Mouse (Mus musculus): ENCODE measurements around the gene Sac3d1. TPM values are rescaled to one million over a fixed set of nuclear protein-coding genes. Genes with fewer than 3 reads are reported as not detected.

Sac3d1 gene
- total and polyA plus RNA-seq, 3 experiments = 44.4 to 49.3 TPM; not detected in 1

- H3K27me3 ChIP-seq (ENCODE audit: control insufficient read depth in 1 of 2, insufficient read depth in 2 of 2, low read length in 2 of 2) = no peaks in the 10 kb centered on the region
- H3K27ac ChIP-seq (ENCODE audit: control insufficient read depth, low read depth, low read length) = no peak overlapping the region
- peaks cover 12% of the 10 kb centered on the region for H3K79me2 ChIP-seq (ENCODE audit: control insufficient read depth, insufficient read depth, low read length, poor library complexity)
- peaks cover 0 to 13% of the 10 kb centered on the region in 2 experiments; a peak in 3 of 4 replicates for H3K4me1 ChIP-seq (ENCODE audit: control insufficient read depth in 1 of 2, insufficient read depth in 2 of 2, low read length in 2 of 2)
- no peaks in the 10 kb centered on the region for H3K9me3 ChIP-seq (replicated peaks; ENCODE audit: insufficient read depth, low read length)
- no peak for TF ChIP-seq MAX (IDR thresholded peaks at IDR 0.05; ENCODE audit: low read length)
- TF ChIP-seq JUND (IDR thresholded peaks at IDR 0.05; ENCODE audit: low read depth, low read length) = no peak
- TF ChIP-seq ELF1 (IDR thresholded peaks at IDR 0.05; ENCODE audit: low read depth, low read length) = 0 out of 2 replicates have a peak, but pooled peaks have one; percentile 18
- TF ChIP-seq BHLHE40 (IDR thresholded peaks at IDR 0.05; ENCODE audit: borderline replicate concordance, low read depth, low read length) = 0 out of 2 replicates have a peak, but pooled peaks have one; percentile 9
- no peak for TF ChIP-seq USF2 (IDR thresholded peaks at IDR 0.05; ENCODE audit: borderline replicate concordance in 1 of 2, insufficient read depth in 1 of 2, low read depth in 1 of 2, low read length in 2 of 2)
- no peak for TF ChIP-seq TAL1 (IDR thresholded peaks at IDR 0.05; ENCODE audit: low read length)
- TF ChIP-seq POLR2AphosphoS5 (IDR thresholded peaks at IDR 0.05; ENCODE audit: borderline replicate concordance, low read depth, low read length) = no peak
- no peak for DNase-seq (ENCODE audit: low read depth, low spot score)
- peak overlapping the region; percentile 40 to 49; a peak in 3 of 4 replicates for H3K4me3 ChIP-seq (ENCODE audit: control insufficient read depth in 1 of 2, insufficient read depth in 1 of 2, low read depth in 2 of 2, low read length in 2 of 2)
- H3K9ac ChIP-seq (ENCODE audit: control insufficient read depth, low read depth, low read length, poor library complexity, severe bottlenecking) = peak overlapping the region; percentile 75
- H3K36me3 ChIP-seq (ENCODE audit: control insufficient read depth in 1 of 2, insufficient read depth in 2 of 2, low read length in 2 of 2) = peaks cover 0 to 6% of the 10 kb centered on the region in 2 experiments; a peak in 1 of 4 replicates
Observed at GRCm38 (mm10) chr19:6066571-6066970, 51.9 kb downstream of the Sac3d1 start.

Other genes with a start within 250 kb of the Sac3d1 start
Only the 30 nearest of the 32 such genes appear.
- 20.7 and 23.5 TPM in 2 replicates for gene Slc25a45, start 240.8 kb downstream of the Sac3d1 start, total RNA-seq (2012; rRNA removed)
- 10 to 100 TPM in 1 of 2 experiments, not detected in 1; 30.7 TPM for gene Slc25a45, start 240.8 kb downstream of the Sac3d1 start, polyA plus RNA-seq (2012; ENCODE audit: insufficient read depth in 1 of 2, insufficient read length in 2 of 2, low read depth in 1 of 2, low replicate concordance in 2 of 2, missing spikeins in 1 of 2)
- gene Tigd3, start 224.5 kb downstream of the Sac3d1 start, total RNA-seq (2012; rRNA removed) = 1.9 and 2.1 TPM in 2 replicates
- 1 to 10 TPM in 1 of 2 experiments, not detected in 1; 2.2 TPM for gene Tigd3, start 224.5 kb downstream of the Sac3d1 start, polyA plus RNA-seq (2012; ENCODE audit: insufficient read depth in 1 of 2, insufficient read length in 2 of 2, low read depth in 1 of 2, low replicate concordance in 2 of 2, missing spikeins in 1 of 2)
- gene Dpf2, start 205.6 kb downstream of the Sac3d1 start, total RNA-seq (2012; rRNA removed) = 45.7 and 58.6 TPM in 2 replicates
- 100 to 1,000 TPM; 133 to 166 TPM for gene Dpf2, start 205.6 kb downstream of the Sac3d1 start, polyA plus RNA-seq (2012; ENCODE audit: insufficient read depth in 1 of 2, insufficient read length in 2 of 2, low read depth in 1 of 2, low replicate concordance in 2 of 2, missing spikeins in 1 of 2)
- 0.75 and 1.1 TPM in 2 replicates for gene Cdc42ep2, start 193.8 kb downstream of the Sac3d1 start, total RNA-seq (2012; rRNA removed)
- 1 to 10 TPM in 1 of 2 experiments, not detected in 1; 1.7 TPM for gene Cdc42ep2, start 193.8 kb downstream of the Sac3d1 start, polyA plus RNA-seq (2012; ENCODE audit: insufficient read depth in 1 of 2, insufficient read length in 2 of 2, low read depth in 1 of 2, low replicate concordance in 2 of 2, missing spikeins in 1 of 2)
- 75.3 and 77.3 TPM in 2 replicates for gene Pola2, start 154.4 kb downstream of the Sac3d1 start, total RNA-seq (2012; rRNA removed)
- 100 to 1,000 TPM in 1 of 2 experiments, 10 to 100 TPM in 1; 99.4 to 126 TPM for gene Pola2, start 154.4 kb downstream of the Sac3d1 start, polyA plus RNA-seq (2012; ENCODE audit: insufficient read depth in 1 of 2, insufficient read length in 2 of 2, low read depth in 1 of 2, low replicate concordance in 2 of 2, missing spikeins in 1 of 2)
- not detected in 2 replicates for gene Slc22a20, start 132.5 kb downstream of the Sac3d1 start, total RNA-seq (2012; rRNA removed)
- not detected for gene Slc22a20, start 132.5 kb downstream of the Sac3d1 start, polyA plus RNA-seq (2012; ENCODE audit: insufficient read depth in 1 of 2, insufficient read length in 2 of 2, low read depth in 1 of 2, low replicate concordance in 2 of 2, missing spikeins in 1 of 2)
- gene Capn1, start 102.8 kb downstream of the Sac3d1 start, total RNA-seq (2012; rRNA removed) = 42.5 and 43.4 TPM in 2 replicates
- 10 to 100 TPM in 1 of 2 experiments, not detected in 1; 75.2 TPM for gene Capn1, start 102.8 kb downstream of the Sac3d1 start, polyA plus RNA-seq (2012; ENCODE audit: insufficient read depth in 1 of 2, insufficient read length in 2 of 2, low read depth in 1 of 2, low replicate concordance in 2 of 2, missing spikeins in 1 of 2)
- gene Syvn1, start 72.1 kb downstream of the Sac3d1 start, total RNA-seq (2012; rRNA removed) = 12.5 and 14.3 TPM in 2 replicates
- gene Syvn1, start 72.1 kb downstream of the Sac3d1 start, polyA plus RNA-seq (2012; ENCODE audit: insufficient read depth in 1 of 2, insufficient read length in 2 of 2, low read depth in 1 of 2, low replicate concordance in 2 of 2, missing spikeins in 1 of 2) = 10 to 100 TPM in 1 of 2 experiments, not detected in 1; 55.0 TPM
- gene Mrpl49, start 60.9 kb downstream of the Sac3d1 start, total RNA-seq (2012; rRNA removed) = 65.1 and 81.6 TPM in 2 replicates
- 10 to 100 TPM in 1 of 2 experiments, not detected in 1; 98.7 TPM for gene Mrpl49, start 60.9 kb downstream of the Sac3d1 start, polyA plus RNA-seq (2012; ENCODE audit: insufficient read depth in 1 of 2, insufficient read length in 2 of 2, low read depth in 1 of 2, low replicate concordance in 2 of 2, missing spikeins in 1 of 2)
- gene Fau, start 60.8 kb downstream of the Sac3d1 start, total RNA-seq (2012; rRNA removed) = 2,020 and 2,413 TPM in 2 replicates
- 1,000 to 10,000 TPM in 1 of 2 experiments, not detected in 1; 2,967 TPM for gene Fau, start 60.8 kb downstream of the Sac3d1 start, polyA plus RNA-seq (2012; ENCODE audit: insufficient read depth in 1 of 2, insufficient read length in 2 of 2, low read depth in 1 of 2, low replicate concordance in 2 of 2, missing spikeins in 1 of 2)
- gene Znhit2, start 57.5 kb downstream of the Sac3d1 start, total RNA-seq (2012; rRNA removed) = 26.3 and 37.3 TPM in 2 replicates
- 10 to 100 TPM in 1 of 2 experiments, not detected in 1; 27.0 TPM for gene Znhit2, start 57.5 kb downstream of the Sac3d1 start, polyA plus RNA-seq (2012; ENCODE audit: insufficient read depth in 1 of 2, insufficient read length in 2 of 2, low read depth in 1 of 2, low replicate concordance in 2 of 2, missing spikeins in 1 of 2)
- 7.6 and 8.0 TPM in 2 replicates for gene Tm7sf2, start 50.3 kb downstream of the Sac3d1 start, total RNA-seq (2012; rRNA removed)
- gene Tm7sf2, start 50.3 kb downstream of the Sac3d1 start, polyA plus RNA-seq (2012; ENCODE audit: insufficient read depth in 1 of 2, insufficient read length in 2 of 2, low read depth in 1 of 2, low replicate concordance in 2 of 2, missing spikeins in 1 of 2) = 10 to 100 TPM in 1 of 2 experiments, not detected in 1; 13.1 TPM
- 29.4 and 30.9 TPM in 2 replicates for gene Vps51, start 41.4 kb downstream of the Sac3d1 start, total RNA-seq (2012; rRNA removed)
- gene Vps51, start 41.4 kb downstream of the Sac3d1 start, polyA plus RNA-seq (2012; ENCODE audit: insufficient read depth in 1 of 2, insufficient read length in 2 of 2, low read depth in 1 of 2, low replicate concordance in 2 of 2, missing spikeins in 1 of 2) = 10 to 100 TPM in 1 of 2 experiments, not detected in 1; 60.5 TPM
- gene Tmem262, start 38.6 kb downstream of the Sac3d1 start, total RNA-seq (2012; rRNA removed) = not detected in 2 replicates
- gene Tmem262, start 38.6 kb downstream of the Sac3d1 start, polyA plus RNA-seq (2012; ENCODE audit: insufficient read depth in 1 of 2, insufficient read length in 2 of 2, low read depth in 1 of 2, low replicate concordance in 2 of 2, missing spikeins in 1 of 2) = under 1 TPM in 1 of 2 experiments, not detected in 1; 0.18 TPM
- gene Gm28374, start 36.4 kb downstream of the Sac3d1 start, total RNA-seq (2012; rRNA removed) = 0.42 and 0.65 TPM in 2 replicates
- under 1 TPM in 1 of 2 experiments, not detected in 1; 0.46 TPM for gene Gm28374, start 36.4 kb downstream of the Sac3d1 start, polyA plus RNA-seq (2012; ENCODE audit: insufficient read depth in 1 of 2, insufficient read length in 2 of 2, low read depth in 1 of 2, low replicate concordance in 2 of 2, missing spikeins in 1 of 2)
- 36.6 and 40.1 TPM in 2 replicates for gene Zfpl1, start 33.7 kb downstream of the Sac3d1 start, total RNA-seq (2012; rRNA removed)
- 10 to 100 TPM in 1 of 2 experiments, not detected in 1; 56.4 TPM for gene Zfpl1, start 33.7 kb downstream of the Sac3d1 start, polyA plus RNA-seq (2012; ENCODE audit: insufficient read depth in 1 of 2, insufficient read length in 2 of 2, low read depth in 1 of 2, low replicate concordance in 2 of 2, missing spikeins in 1 of 2)
- 41.1 and 48.5 TPM in 2 replicates for gene Cdca5, start 33.7 kb downstream of the Sac3d1 start, total RNA-seq (2012; rRNA removed)
- gene Cdca5, start 33.7 kb downstream of the Sac3d1 start, polyA plus RNA-seq (2012; ENCODE audit: insufficient read depth in 1 of 2, insufficient read length in 2 of 2, low read depth in 1 of 2, low replicate concordance in 2 of 2, missing spikeins in 1 of 2) = 10 to 100 TPM in 1 of 2 experiments, not detected in 1; 56.5 TPM
- gene AC131692.1, start 24.2 kb downstream of the Sac3d1 start, total RNA-seq (2012; rRNA removed) = 0.39 and 0.49 TPM in 2 replicates
- gene AC131692.1, start 24.2 kb downstream of the Sac3d1 start, polyA plus RNA-seq (2012; ENCODE audit: insufficient read depth in 1 of 2, insufficient read length in 2 of 2, low read depth in 1 of 2, low replicate concordance in 2 of 2, missing spikeins in 1 of 2) = 1 to 10 TPM in 1 of 2 experiments, not detected in 1; 2.9 TPM
- gene Naaladl1, start 12.9 kb downstream of the Sac3d1 start, total RNA-seq (2012; rRNA removed) = 0.20 and 0.35 TPM in 2 replicates
- gene Naaladl1, start 12.9 kb downstream of the Sac3d1 start, polyA plus RNA-seq (2012; ENCODE audit: insufficient read depth in 1 of 2, insufficient read length in 2 of 2, low read depth in 1 of 2, low replicate concordance in 2 of 2, missing spikeins in 1 of 2) = 1 to 10 TPM in 1 of 2 experiments, not detected in 1; 1.7 TPM
- 14.9 and 20.4 TPM in 2 replicates for gene Snx15, start 9.7 kb upstream of the Sac3d1 start, total RNA-seq (2012; rRNA removed)
- 10 to 100 TPM in 1 of 2 experiments, not detected in 1; 35.3 TPM for gene Snx15, start 9.7 kb upstream of the Sac3d1 start, polyA plus RNA-seq (2012; ENCODE audit: insufficient read depth in 1 of 2, insufficient read length in 2 of 2, low read depth in 1 of 2, low replicate concordance in 2 of 2, missing spikeins in 1 of 2)
- gene Batf2, start 22.3 kb upstream of the Sac3d1 start, total RNA-seq (2012; rRNA removed) = 0.19 TPM in 1 of 2 replicates, not detected in the other
- gene Batf2, start 22.3 kb upstream of the Sac3d1 start, polyA plus RNA-seq (2012; ENCODE audit: insufficient read depth in 1 of 2, insufficient read length in 2 of 2, low read depth in 1 of 2, low replicate concordance in 2 of 2, missing spikeins in 1 of 2) = under 1 TPM in 1 of 2 experiments, not detected in 1; 0.60 TPM
- 47.2 and 53.8 TPM in 2 replicates for gene Arl2, start 22.9 kb upstream of the Sac3d1 start, total RNA-seq (2012; rRNA removed)
- 100 to 1,000 TPM in 1 of 2 experiments, not detected in 1; 111 TPM for gene Arl2, start 22.9 kb upstream of the Sac3d1 start, polyA plus RNA-seq (2012; ENCODE audit: insufficient read depth in 1 of 2, insufficient read length in 2 of 2, low read depth in 1 of 2, low replicate concordance in 2 of 2, missing spikeins in 1 of 2)
- gene Majin, start 65.7 kb upstream of the Sac3d1 start, total RNA-seq (2012; rRNA removed) = not detected in 2 replicates
- gene Majin, start 65.7 kb upstream of the Sac3d1 start, polyA plus RNA-seq (2012; ENCODE audit: insufficient read depth in 1 of 2, insufficient read length in 2 of 2, low read depth in 1 of 2, low replicate concordance in 2 of 2, missing spikeins in 1 of 2) = not detected
- gene Gpha2, start 107.7 kb upstream of the Sac3d1 start, total RNA-seq (2012; rRNA removed) = not detected in 2 replicates
- gene Gpha2, start 107.7 kb upstream of the Sac3d1 start, polyA plus RNA-seq (2012; ENCODE audit: insufficient read depth in 1 of 2, insufficient read length in 2 of 2, low read depth in 1 of 2, low replicate concordance in 2 of 2, missing spikeins in 1 of 2) = under 1 TPM in 1 of 2 experiments, not detected in 1; 0.19 TPM
- 10.4 and 14.7 TPM in 2 replicates for gene Ppp2r5b, start 117.2 kb upstream of the Sac3d1 start, total RNA-seq (2012; rRNA removed)
- 10 to 100 TPM in 1 of 2 experiments, not detected in 1; 15.6 TPM for gene Ppp2r5b, start 117.2 kb upstream of the Sac3d1 start, polyA plus RNA-seq (2012; ENCODE audit: insufficient read depth in 1 of 2, insufficient read length in 2 of 2, low read depth in 1 of 2, low replicate concordance in 2 of 2, missing spikeins in 1 of 2)
- 7.9 and 10.6 TPM in 2 replicates for gene Atg2a, start 123.0 kb upstream of the Sac3d1 start, total RNA-seq (2012; rRNA removed)
- 10 to 100 TPM in 1 of 2 experiments, not detected in 1; 21.7 TPM for gene Atg2a, start 123.0 kb upstream of the Sac3d1 start, polyA plus RNA-seq (2012; ENCODE audit: insufficient read depth in 1 of 2, insufficient read length in 2 of 2, low read depth in 1 of 2, low replicate concordance in 2 of 2, missing spikeins in 1 of 2)
- 57.8 and 65.9 TPM in 2 replicates for gene Ehd1, start 158.1 kb upstream of the Sac3d1 start, total RNA-seq (2012; rRNA removed)
- 100 to 1,000 TPM in 1 of 2 experiments, not detected in 1; 105 TPM for gene Ehd1, start 158.1 kb upstream of the Sac3d1 start, polyA plus RNA-seq (2012; ENCODE audit: insufficient read depth in 1 of 2, insufficient read length in 2 of 2, low read depth in 1 of 2, low replicate concordance in 2 of 2, missing spikeins in 1 of 2)
- 2.0 and 2.6 TPM in 2 replicates for gene Cdc42bpg, start 187.8 kb upstream of the Sac3d1 start, total RNA-seq (2012; rRNA removed)
- 1 to 10 TPM in 1 of 2 experiments, not detected in 1; 4.5 TPM for gene Cdc42bpg, start 187.8 kb upstream of the Sac3d1 start, polyA plus RNA-seq (2012; ENCODE audit: insufficient read depth in 1 of 2, insufficient read length in 2 of 2, low read depth in 1 of 2, low replicate concordance in 2 of 2, missing spikeins in 1 of 2)
- gene Men1, start 216.3 kb upstream of the Sac3d1 start, total RNA-seq (2012; rRNA removed) = 37.7 and 39.4 TPM in 2 replicates
- gene Men1, start 216.3 kb upstream of the Sac3d1 start, polyA plus RNA-seq (2012; ENCODE audit: insufficient read depth in 1 of 2, insufficient read length in 2 of 2, low read depth in 1 of 2, low replicate concordance in 2 of 2, missing spikeins in 1 of 2) = 100 to 1,000 TPM in 1 of 2 experiments, not detected in 1; 132 TPM
- 8.0 and 10.2 TPM in 2 replicates for gene Map4k2, start 222.5 kb upstream of the Sac3d1 start, total RNA-seq (2012; rRNA removed)
- gene Map4k2, start 222.5 kb upstream of the Sac3d1 start, polyA plus RNA-seq (2012; ENCODE audit: insufficient read depth in 1 of 2, insufficient read length in 2 of 2, low read depth in 1 of 2, low replicate concordance in 2 of 2, missing spikeins in 1 of 2) = 10 to 100 TPM in 1 of 2 experiments, not detected in 1; 22.3 TPM

Measured in MEL (cell line).